Mouse (Mus musculus) embryonic fibroblast, embryonic 13.5 days (primary cell): Measurements from ENCODE around the gene Auts2. TPM values are rescaled to one million over a fixed set of nuclear protein-coding genes. Genes with fewer than 3 reads are reported as not detected.

Experiments used
- H3K27ac ChIP-seq: 2 replicates; pipeline ENCODE4 v1.5.1; 2012; ENCODE audit warnings: low read length, control low read depth, inconsistent platforms; ENCODE audit not compliant: insufficient read depth
- H3K4me1 ChIP-seq: 2 replicates; pipeline ENCODE4 v1.6.1; 2011; ENCODE audit warnings: low read length; ENCODE audit not compliant: control insufficient read depth, insufficient read depth
- H3K4me3 ChIP-seq: 2 replicates; pipeline ENCODE4 v1.5.1; 2011; ENCODE audit warnings: mild to moderate bottlenecking, control low read depth, low read length; ENCODE audit not compliant: insufficient read depth
- CTCF ChIP-seq: IDR thresholded peaks from 2 replicates; pipeline ENCODE4 v1.5.1; 2011; ENCODE audit warnings: mild to moderate bottlenecking, control low read depth, low read length, moderate library complexity, borderline replicate concordance; ENCODE audit not compliant: insufficient read depth
- POLR2A ChIP-seq: IDR thresholded peaks from 2 replicates; pipeline ENCODE4 v1.6.1; 2011; ENCODE audit warnings: low read depth, mild to moderate bottlenecking, control low read depth, low read length, moderate library complexity
- polyA plus RNA-seq: library from polyadenylated mRNA; stranded (reverse); fragments of >200 nt; gene quantifications from 2 replicates; pipeline ENCODE4 v1.2.4, GENCODE M21; 2011; ENCODE audit warnings: low read depth; ENCODE audit not compliant: missing spikeins, insufficient read length

Gene Auts2
- polyA plus RNA-seq, 1 experiment, result 26.0 TPM

GRCm38 (mm10) chr5:131646192-131646775, 896.9 kb downstream of the Auts2 start:
- Histone ChIP-seq H3K27ac (no peak overlapping the region), H3K4me1 (0 out of 2 replicates have a peak, but pooled peaks cover 9% of the 10 kb centered on the region)

DNA sequence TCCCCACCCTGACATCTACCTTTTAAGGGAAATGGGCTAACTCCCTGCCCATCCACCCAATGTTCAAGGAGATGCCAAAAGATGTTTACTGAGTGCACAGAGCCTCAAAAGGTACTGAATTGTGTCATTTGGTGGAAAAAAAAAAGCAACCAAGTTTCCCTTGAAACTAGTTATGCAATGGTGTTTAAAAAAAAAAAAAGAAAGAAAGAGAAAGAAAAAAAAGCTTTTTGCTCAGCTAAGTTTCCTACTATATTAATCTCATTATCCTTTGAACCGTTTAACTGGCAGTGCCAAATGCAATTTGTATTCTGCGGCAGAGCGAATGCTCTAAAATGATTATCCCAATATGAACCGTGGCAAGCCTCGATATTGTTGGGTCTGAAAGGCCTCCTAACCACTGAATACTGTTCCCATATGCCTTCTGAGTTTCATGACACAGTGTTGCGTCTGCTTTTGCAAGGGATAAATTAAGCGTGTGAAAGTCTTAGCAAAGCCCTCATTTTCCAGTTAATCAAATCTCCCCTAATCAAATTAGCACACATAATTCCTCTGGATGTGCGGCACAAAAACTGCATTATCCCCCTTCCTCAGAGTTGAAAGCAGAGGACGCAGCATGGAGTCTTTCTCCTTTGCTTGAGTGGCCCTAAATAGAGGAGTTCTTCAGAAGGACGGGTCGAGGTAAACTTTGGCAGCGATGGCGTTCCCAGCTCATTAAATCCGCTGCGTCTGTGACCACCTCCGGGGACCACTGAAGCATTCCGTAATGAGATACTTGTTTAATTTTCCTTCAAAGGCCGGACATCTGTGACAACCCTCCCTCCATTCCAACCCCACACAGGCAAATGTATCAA, 897.6 kb downstream of the Auts2 start:
- Histone ChIP-seq H3K27ac (no peak overlapping the region), H3K4me1 (0 out of 2 replicates have a peak, but pooled peaks cover 9% of the 10 kb centered on the region)

More at GRCm38 (mm10) chr5:131646192-131646775, 896.9 kb downstream of the Auts2 start:
- H3K4me3 ChIP-seq, result no peak overlapping the region
- TF ChIP-seq POLR2A (no peak), CTCF (no peak)

DNA sequence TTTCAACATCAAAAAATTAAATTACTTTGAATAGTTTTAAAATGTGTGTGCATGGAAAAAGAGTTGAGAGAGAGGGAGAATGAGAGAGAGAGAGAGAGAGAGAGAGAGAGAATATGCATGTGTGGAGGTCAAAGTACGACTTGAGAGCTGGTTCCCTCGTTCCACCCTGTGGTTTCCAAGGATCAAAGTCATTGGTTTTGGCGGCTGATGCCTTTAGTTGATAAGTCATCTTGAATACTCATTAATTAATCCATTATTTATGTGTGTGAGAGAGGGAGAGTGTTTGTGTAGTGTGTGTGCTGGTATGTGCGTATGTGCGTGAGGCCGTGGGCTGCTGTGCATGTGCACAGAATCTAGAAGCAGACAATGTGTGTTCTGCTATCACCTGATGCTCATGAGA, 898.8 kb downstream of the Auts2 start:
- H3K4me3 ChIP-seq, result no peak overlapping the region
- H3K4me1 ChIP-seq, result 0 out of 2 replicates have a peak, but pooled peaks cover 9% of the 10 kb centered on the region
- no peak overlapping the region for H3K27ac ChIP-seq
- TF ChIP-seq POLR2A (no peak), CTCF (no peak)

More for the DNA sequence above, 897.6 kb downstream of the Auts2 start:
- H3K4me3 ChIP-seq, result no peak overlapping the region
- TF ChIP-seq POLR2A, result no peak
- no peak for TF ChIP-seq CTCF

GRCm38 (mm10) chr5:131643176-131644174, 899.7 kb downstream of the Auts2 start:
- H3K27ac ChIP-seq, result no peak overlapping the region
- 0 out of 2 replicates have a peak, but pooled peaks cover 9% of the 10 kb centered on the region for H3K4me1 ChIP-seq
- no peak overlapping the region for H3K4me3 ChIP-seq

DNA sequence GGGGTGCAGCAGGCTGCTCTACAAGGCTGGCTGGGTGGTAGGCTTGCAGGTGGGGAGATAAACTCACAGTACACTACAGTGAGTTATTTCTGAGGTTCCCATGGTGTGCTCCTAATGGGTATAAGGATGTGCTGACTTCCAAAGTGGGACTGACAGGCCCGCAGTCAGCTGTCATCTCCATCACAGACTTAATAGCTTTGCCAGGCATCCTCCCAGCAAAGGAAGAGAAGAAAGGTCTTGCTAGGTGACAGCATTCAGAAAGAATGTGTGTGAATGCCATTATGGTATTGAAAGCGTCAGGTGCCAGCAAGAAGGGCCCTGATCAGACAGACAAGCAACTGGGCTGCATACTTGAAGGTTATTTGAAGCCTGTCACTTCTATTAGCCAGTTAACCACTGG, 900.4 kb downstream of the Auts2 start:
- Histone ChIP-seq H3K4me1 (0 out of 2 replicates have a peak, but pooled peaks cover 7% of the 10 kb centered on the region), H3K4me3 (no peak overlapping the region), H3K27ac (no peak overlapping the region)
- TF ChIP-seq CTCF (no peak), POLR2A (no peak)

More at GRCm38 (mm10) chr5:131643176-131644174, 899.7 kb downstream of the Auts2 start:
- TF ChIP-seq POLR2A (no peak), CTCF (no peak)

DNA sequence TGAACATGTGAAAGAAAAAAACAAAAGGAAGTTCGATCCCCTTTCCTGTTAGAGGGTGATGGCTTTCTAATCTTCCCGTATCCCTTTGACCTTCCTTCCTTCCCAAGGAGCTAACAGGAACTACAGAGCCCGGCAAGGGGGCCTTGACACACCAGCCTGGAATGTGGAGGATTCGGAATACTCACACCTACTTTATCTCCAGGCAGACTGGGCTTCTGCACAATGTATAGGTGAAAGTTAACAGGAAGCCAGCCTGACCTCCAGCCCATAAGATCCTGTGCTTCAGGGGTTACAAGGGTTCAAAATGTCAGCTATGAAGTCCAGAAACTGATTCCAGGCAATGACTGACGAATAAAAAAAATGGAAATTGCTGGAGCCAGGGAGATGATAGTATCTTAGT, 906.7 kb downstream of the Auts2 start:
- Histone ChIP-seq H3K4me3 (no peak overlapping the region), H3K4me1 (no peaks in the 10 kb centered on the region), H3K27ac (no peak overlapping the region)
- TF ChIP-seq CTCF (no peak), POLR2A (no peak)

- no peak overlapping the region for H3K4me3 ChIP-seq
- H3K27ac ChIP-seq, result no peak overlapping the region
- TF ChIP-seq POLR2A (no peak), CTCF (no peak)
- no peaks in the 10 kb centered on the region for H3K4me1 ChIP-seq
Measured at GRCm38 (mm10) chr5:131634731-131635130, 908.4 kb downstream of the Auts2 start.

- TF ChIP-seq POLR2A, result no peak
- no peak for TF ChIP-seq CTCF
- H3K4me1 ChIP-seq, result no peaks in the 10 kb centered on the region
- H3K27ac ChIP-seq, result no peak overlapping the region
- H3K4me3 ChIP-seq, result no peak overlapping the region
Measured at GRCm38 (mm10) chr5:131631998-131632379, 911.2 kb downstream of the Auts2 start.
